Mouse (Mus musculus) hindlimb bud, embryonic 11.5 days (tissue): ENCODE measurements around the gene Fam222a.

ENCODE experiments used
- DNase-seq: peaks from one replicate; pipeline ENCODE4 v3.0.0-alpha.2; 2012; ENCODE audit warnings: low read depth, low spot score; ENCODE audit errors: extremely low spot score

Fam222a gene

DNA sequence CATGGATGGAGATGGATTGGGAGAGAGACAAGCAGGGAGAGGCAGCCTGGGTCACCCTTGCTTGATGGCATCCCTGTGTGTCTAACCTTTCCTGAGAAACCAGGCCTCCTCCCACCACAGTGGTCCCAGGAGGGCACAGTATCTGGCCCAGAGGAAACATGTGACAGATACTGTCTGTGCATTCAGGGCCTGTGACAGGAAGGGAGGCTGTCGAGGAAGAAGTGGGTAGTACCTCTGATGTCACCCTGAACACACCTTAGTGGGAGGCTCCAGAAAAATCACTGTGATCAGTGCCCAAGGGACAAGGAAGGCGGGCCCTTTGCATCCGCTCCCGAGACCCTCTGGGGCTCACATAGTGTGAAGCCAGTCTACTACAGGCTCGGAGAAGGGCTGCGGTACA lies 38.2 kb downstream of the Fam222a start:
- DNase-seq: no peak

DNA sequence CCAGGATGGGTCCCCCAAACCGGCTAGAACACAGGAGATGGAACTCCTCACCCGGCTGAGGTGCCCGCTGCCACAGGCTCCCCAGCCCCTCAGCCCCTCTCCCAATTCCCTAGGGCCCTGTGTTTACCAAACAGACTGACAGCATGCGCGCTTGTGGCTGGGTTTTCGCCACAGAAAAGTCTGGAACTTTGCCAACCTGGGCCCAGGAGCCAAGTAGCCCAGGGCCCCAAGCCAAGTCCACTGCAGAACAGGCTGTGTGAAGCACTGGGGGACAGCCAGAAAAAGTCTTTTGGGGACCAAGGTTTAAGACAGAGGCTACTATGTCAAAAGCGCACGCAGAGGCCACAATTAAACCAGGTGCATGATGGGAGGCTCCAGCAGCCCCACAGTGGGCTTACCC lies 39.8 kb downstream of the Fam222a start:
- no peak for DNase-seq

DNA sequence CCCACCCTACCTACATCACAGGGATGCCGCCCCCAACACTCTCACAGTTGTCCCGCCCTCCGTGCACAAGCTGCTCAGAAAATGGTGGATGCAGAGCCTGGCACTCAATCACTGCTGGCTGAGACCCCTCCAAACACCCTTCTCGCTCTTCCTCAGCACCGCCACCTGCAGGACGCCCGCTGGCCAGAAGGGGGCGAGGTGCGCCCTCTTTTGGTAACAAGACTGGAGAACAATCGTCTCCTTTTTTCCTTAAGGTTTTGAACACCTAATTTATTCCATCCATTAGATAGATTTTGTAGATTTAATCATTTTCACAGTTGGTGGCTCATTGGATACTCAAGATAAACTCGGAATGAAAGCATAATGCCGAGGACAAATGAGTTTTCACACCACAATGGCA lies 40.7 kb downstream of the Fam222a start:
- peak; percentile 56 for DNase-seq

DNA sequence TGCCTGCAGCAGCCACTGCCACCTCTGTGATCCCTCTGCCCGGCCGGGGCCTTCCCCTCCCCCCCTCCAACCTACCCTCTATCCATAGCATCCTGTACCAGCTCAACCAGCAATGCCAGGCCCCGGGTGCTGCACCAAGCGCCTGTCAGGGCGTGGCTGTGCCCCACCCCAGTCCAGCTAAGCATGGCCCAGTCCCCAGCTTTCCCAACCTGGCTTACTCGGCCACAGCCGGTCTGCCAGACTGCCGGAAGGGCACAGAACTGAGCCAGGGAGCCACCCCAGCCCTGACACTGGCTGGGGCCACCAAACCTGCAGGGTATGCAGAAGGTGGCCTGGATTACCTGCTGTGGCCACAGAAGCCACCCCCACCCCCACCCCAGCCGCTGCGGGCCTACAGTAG lies 43.4 kb downstream of the Fam222a start:
- DNase-seq: no peak

DNA sequence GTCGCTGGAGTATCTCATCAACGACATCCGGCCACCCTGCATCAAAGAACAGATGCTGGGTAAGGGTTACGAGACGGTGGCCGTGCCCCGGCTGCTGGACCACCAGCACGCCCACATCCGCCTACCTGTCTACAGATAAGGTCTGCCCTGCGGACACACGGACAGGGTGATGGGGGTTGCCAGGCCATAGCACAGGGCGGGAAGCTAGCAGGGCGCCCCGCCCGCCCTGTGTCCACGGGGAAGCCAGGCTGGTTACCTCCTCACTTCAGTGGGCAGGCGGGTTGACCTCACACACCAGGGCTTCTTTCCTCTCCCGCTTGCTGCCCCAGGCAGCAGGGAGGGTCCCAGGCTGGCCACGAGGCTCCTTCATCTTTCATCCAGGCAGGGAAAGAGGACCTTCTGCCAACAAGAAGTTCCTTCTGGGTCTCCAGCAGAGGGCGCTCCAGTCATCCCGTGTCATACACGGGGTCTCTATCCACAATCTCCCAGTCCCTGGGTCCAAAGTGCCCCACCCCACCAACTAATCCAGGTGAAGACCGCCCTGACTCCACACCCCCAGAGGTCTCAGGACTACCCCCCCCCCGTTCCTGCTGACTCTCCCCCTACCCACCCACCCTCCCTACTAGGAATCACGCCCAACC lies 44.3 kb downstream of the Fam222a start:
- DNase-seq: no peak

DNA sequence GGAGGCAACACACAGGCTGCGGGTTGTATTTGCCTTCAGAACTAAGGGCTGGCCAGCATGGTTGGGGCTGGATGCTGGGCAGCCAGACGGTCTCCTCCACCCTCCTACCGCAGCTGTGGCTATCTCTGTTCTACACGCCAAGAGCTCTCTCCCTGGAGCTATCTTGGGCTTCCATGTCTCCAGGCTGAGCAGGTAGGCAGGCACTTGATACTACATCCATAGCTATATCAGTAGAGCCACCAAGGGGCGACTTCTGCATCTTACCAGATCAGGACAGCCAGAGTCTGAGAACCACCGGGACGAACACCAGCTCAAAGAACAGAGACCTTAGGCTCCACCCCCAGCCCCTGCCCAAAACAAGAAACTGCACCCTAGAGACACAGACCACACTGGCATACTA lies 47.0 kb downstream of the Fam222a start:
- no peak for DNase-seq

DNA sequence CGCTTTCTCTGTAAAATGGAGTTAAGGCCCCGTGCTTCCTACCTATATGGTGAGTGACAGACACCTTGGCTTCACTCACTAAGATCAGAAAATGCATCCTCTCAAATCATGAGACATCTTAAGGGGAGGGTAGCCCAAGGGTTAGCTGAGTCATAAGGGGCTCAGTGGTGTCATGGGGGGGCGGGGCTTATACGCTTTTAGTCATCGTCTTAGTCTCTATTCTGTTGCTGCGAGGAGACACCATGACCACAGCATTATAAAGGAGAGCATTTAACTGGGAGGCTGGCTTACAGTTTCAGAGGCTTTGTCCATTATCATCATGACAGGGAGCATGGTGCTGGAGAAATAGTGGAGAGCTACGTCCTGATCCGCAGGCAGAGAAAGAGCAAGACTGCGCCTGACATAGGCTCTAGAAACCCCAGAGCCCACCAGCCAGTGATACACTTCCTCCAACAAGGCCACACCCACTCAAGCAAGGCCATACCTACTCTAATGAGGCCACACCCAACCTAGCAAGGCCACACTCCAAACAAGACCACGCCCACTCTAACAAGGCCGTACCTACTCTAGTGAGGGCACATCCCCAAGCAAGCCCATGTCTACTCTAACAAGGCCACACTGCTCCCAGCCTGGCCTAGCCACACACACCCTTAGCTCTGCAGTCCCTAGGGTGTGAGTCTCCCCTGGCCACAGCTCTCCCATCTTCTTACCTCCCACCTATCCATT lies 48.7 kb downstream of the Fam222a start:
- no peak for DNase-seq

DNA sequence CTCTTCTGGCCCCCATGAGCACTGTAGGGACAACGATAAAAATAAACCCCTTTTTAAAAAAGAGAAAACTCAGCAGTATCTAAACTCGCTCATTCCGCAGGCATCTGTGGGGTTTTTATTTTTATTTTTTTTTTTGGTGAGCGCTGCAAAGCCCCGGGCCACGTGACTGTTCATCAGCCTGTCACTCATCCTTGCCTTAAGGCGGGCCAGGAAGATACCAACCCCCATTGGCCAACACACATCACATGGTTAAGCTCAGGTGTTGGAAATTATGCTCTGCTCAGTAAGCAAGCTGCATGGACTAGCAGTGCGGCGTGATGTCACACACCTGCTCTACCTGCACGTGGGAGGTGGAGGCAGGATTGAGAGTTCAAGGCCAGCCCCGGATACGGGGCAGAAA lies 50.0 kb downstream of the Fam222a start:
- DNase-seq: no peak

DNA sequence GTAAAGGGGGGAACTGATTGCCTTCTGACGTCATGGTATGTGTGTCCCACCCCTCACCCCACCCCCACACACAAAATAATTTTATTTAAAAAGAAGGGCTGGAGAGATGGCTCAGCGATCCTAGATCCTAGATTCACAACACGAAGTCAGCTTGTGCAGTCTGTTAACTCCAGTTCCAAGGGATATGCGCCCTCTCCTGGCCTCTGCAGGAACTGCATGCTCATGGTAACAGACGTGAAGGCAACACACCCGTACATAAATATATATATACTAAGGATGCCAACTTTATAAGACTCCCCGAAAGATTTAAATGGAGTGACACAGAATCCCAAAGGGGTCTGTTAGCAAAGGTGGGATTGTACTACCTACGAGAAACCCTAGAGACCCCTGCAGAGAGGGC lies 51.0 kb downstream of the Fam222a start:
- DNase-seq: peak; percentile 70

DNA sequence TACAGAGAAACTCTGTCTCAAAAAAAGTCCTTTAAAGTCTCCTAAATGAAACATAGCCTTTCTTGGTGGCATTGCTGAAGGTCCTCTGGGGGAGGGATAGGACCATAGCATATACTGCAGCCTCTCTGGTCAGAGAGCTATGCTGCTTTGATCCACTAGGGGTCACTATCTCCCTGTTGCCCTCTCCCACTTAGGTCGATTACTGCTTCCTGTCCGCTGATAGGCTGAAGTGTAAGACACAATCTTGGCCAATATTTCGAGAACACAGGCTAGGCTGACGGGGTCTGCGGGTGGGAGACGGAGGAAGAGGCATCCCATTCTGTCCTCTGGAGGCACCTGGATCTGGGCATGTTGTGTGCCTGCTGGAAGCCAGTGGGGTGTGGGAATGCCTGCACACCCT lies 52.5 kb downstream of the Fam222a start:
- DNase-seq: no peak

DNA sequence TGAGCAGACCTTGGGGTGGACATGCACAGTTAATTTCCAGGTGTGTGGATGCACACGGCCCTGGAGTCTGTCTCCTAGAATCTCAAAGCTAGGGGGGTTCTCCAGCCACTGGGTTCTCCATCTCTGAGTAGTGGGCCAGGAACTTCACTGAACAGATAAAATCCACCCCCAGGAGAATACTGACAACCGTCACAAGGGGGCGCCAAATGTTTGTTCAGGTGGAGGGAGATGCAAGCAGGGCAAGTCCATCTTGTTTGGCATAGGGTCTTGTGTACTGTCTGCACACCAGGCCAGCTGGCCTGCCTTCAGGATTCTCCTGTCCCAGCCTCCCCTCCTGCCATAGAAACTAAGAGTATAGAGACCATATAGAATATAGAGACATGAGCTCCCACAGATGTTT lies 57.8 kb downstream of the Fam222a start:
- no peak for DNase-seq

DNA sequence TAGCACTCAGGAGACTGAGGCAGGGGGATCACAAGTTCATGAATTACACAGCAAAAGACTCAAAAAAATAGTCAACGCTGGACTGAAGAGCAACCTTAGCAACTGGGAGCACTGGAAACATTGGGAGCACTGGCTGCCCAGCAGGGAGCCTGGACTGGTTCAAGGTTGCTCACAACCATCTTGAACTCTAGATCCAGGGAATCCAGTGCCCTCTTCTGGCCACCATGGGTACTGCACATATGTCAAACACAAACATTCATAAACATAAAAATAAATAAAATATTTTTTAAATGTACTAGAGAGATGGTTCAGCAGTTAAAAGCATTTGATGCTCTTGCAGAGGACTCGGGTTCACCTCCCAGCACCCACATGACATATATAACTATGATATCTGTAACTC lies 63.5 kb downstream of the Fam222a start:
- DNase-seq: no peak

DNA sequence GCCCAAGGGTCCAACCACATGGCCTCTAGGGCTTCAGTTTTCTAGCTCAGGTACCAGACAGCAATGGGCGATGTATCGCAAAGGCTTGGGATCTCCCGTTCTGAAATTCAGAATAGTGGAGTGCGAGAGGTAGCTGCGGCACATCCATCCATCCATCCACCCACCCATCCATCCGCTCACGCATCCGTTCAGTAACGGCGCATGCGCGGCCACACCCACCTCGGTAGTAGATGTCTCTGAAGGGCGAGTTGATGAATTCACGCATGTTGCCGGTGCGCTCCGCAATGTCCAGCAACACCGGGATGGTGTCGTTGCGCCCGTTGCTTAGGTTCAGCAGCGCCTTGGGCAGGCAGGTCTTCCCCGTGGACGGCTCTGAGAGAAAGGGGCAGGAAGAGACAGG lies 68.3 kb downstream of the Fam222a start:
- no peak for DNase-seq

DNA sequence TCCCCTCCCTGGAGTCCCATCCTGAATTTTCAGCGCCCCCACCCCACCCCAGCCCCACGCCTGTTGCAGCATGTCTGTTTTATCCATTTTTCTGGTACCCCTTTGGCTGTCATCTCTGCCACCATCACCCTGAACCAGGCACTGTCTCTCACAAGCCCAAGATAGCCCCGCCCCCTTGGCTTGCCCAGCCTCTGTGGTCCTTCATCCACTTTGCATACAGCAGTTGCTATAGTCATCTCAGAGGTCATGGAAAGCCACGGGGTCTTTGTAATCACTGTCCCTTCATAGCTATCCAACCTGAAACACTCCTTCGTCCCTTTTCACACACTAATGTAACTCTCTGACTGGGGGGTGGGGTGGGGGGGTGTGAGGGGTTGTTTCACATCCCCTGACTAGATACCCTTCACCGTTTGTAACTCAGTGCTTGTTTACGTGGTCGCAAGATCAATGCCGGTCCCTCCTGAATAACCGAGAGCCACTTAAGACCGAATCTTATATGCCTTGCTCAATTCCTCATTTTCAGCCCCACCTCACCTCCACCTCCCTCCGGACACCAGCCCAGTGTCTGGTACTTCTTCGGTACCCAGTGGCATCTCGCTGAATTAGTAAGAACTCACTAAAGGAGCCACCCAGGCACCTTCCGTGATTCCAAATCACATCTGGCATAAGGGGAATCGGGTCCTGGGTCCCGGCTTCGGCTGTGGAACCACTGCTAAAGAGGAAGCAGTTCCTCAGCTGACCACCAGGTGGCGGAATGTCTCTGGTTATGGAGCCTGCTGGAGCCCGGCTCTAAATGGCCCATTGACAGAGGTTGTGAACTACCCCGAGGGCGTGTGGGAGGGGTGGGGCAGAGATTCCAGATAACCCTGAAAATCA lies 71.2 kb downstream of the Fam222a start:
- DNase-seq: peak; percentile 81

DNA sequence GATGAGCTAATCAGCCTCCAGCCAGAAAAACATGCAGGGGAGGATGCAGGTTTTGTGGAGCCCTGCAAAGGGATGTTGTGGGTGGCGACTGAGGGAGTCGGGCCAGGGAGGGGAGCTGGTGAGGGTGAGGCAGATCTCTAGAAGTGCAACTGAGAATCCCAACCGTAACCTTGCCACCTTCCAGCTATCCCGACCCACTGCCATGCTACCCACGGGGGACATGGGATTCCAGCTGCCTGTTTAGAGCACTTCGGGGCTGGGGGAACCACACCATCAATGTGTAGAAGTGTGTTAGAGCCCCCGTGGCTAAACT lies 71.8 kb downstream of the Fam222a start:
- no peak for DNase-seq

DNA sequence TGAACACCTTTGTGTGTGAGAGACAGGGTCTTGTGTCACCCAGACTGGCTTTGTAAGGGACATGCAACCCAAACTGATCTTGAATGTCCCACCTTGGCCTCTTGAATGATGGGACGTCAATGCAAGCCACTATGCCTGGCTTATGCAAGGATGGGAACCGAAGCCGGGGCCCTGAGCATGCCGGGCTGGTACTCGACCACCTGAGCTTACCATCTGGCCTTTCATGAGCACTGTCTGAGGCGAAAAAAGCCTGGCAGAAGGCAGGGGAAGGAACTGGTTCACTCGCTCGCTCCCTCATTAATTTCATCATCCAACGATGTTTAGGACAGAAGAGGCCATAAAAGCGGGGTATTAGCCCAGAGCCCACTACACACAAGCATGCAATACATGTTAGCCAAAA lies 73.0 kb downstream of the Fam222a start:
- DNase-seq: no peak

DNA sequence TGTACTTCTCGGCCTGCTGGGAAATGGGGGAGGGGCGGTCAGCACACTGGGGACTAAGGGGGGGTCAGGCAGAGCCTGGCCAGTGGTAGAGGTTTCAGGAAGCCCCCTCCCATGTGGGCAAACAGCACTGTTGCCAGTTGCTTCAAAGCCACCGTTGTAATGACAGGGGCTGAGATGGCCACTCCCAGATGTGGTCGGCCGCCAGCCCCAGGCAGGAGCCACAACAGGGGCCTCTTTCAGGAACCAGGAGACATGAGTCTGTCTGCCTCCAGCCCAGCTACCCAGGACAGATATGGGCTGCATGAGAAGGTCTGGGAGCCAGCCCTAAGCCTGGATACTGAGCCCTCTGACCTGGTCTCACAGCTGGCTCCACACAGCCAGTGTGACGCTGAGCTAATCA lies 77.1 kb downstream of the Fam222a start:
- DNase-seq: no peak

DNA sequence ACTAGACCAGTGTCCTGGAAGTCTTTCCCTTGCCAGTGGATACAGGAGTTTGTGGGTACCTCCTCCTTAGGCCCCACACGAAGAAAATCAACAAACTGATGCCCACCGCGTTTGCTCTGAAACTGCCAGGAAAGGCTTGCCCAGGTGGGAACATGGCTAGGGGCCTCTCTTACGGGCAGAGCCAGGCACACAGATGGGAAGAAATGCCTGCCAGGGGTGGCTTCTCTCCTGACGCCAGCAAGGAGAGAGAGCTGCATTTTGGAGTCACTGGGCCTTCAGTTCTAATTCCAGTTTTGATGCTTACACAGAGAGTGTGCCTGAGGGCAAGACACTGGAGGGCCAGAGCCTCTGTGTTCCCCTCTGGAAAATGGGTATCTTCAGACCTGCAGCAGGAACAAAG lies 78.1 kb downstream of the Fam222a start:
- no peak for DNase-seq

DNA sequence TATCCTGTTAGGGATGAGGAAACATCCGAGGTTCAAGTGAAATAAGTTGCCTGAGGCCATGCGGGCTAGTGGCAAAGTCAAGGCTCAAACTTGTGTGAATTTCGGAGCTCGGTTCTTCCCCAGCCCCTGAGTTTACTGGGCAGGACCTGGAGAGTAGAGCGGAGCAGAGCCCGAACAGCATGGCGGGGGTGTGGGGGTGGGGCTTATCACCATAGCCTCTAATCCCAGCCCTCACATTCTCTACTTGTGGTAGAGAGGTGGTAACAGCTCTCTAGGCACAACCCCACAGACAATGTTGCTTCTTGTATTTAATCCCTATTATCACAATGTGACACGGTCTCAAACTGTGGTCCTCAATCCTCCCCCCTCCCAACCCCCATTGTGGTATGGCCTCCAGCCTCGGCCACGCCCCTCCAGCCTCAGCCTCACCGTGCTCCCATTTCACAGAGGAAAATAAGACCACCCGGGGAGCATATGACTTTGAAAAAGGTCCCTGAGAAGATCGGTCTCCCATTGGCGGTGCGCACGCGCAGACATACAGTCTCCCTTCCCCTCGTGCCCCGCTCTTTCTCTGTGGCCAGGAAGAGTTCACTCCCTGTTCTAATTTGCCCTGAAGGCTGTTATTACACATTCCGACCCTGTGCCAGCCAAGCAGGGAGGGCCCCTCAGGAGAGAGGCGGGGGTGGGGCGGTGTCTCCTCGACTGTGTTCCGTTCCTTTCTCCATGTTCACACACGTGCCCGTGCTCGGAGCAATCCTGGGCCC lies 79.6 kb downstream of the Fam222a start:
- peak; percentile 33 for DNase-seq

DNA sequence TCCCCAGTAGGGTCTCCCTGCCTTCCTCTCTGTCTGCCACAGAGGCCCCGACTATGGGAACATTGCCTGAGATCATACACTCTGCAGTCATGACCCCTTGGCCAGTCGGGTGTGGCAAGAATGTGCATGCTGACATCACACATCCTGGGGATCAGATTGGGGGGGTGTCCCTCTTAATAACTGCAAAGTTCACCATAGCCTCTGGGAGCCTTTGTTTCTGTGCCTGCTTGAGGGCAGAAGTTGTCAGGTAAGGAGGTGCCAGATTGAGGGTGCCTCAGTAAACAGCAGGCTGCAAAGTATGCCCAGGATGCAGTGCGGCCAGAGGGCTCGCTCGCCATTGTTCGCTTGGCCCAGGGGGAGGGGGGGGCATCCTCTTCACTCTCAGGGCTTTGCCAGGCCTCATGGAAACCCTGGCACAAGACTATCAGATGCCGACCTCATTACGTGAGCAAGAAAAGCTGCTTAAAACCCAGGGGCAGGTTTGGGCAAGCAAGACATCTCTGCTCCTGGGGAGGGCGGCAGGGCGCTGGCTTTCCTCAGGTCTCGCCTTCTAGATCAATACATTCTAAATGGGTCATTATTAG lies 81.0 kb downstream of the Fam222a start:
- DNase-seq: no peak

DNA sequence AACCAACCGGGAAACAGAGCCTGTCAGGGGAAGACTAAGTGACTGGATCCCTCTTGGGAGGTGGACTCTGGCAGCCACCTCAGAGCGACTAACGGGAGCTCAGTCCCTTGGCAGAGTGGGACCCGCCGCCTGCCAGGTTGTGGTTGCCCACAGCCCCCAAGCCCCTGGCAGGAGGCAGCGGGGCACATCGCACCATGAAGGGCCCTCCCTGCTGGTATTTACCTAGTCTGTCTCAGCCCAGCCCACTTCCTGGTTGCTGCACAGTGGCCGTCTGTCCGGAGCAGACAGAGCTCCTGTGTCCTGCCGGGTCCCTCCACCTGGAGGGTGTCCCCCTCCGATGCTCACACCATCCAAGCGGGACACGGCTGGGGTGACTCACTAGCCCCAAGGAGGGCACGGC lies 83.2 kb downstream of the Fam222a start:
- DNase-seq: no peak
